Mouse (Mus musculus) heart, embryonic 16.5 days (tissue): Measurements from ENCODE around the gene Ptprc. TPM values are rescaled to one million over a fixed set of nuclear protein-coding genes. Genes with fewer than 3 reads are reported as not detected.

Source experiments
- ATAC-seq: fragments of 200-750 bp; cut with Nextera tagmentation; replicated peaks from 2 replicates; pipeline ENCODE4 v1.8.0; 2017; ENCODE audit warnings: moderate number of reproducible peaks; ENCODE audit not compliant: insufficient read depth, low FRiP score; ENCODE audit errors: extremely low read depth
- H3K27ac ChIP-seq: fragments of 300-500 bp; sonication (generic); 2 replicates; pipeline ENCODE4 v1.5.1; 2014; ENCODE audit warnings: mild to moderate bottlenecking, low read length, control low read depth, moderate library complexity
- H3K27me3 ChIP-seq: fragments of 300-500 bp; sonication (generic); 2 replicates; pipeline ENCODE4 v1.6.1; 2014; ENCODE audit warnings: low read length, mixed read lengths; ENCODE audit not compliant: control insufficient read depth, insufficient read depth
- H3K36me3 ChIP-seq: fragments of 300-500 bp; sonication (generic); 2 replicates; pipeline ENCODE4 v1.6.1; 2014; ENCODE audit not compliant: control insufficient read depth, insufficient read depth
- H3K4me1 ChIP-seq: fragments of 300-500 bp; sonication (generic); 2 replicates; pipeline ENCODE4 v1.6.1; 2014; ENCODE audit warnings: low read length, mixed read lengths; ENCODE audit not compliant: control insufficient read depth, insufficient read depth
- H3K4me2 ChIP-seq: fragments of 300-500 bp; sonication (generic); 2 replicates; pipeline ENCODE4 v1.6.1; 2014; ENCODE audit warnings: low read depth, mild to moderate bottlenecking, control low read depth, low read length
- H3K4me3 ChIP-seq: fragments of 300-500 bp; sonication (generic); 2 replicates; pipeline ENCODE4 v1.5.1; 2014; ENCODE audit warnings: mild to moderate bottlenecking, control low read depth, low read length
- H3K9ac ChIP-seq: fragments of 300-500 bp; sonication (generic); 2 replicates; pipeline ENCODE4 v1.6.1; 2014; ENCODE audit warnings: low read length, control low read depth
- H3K9me3 ChIP-seq: fragments of 300-500 bp; sonication (generic); replicated peaks from 2 replicates; pipeline ENCODE4 v1.6.1; 2016; ENCODE audit warnings: low read length; ENCODE audit not compliant: control insufficient read depth
- WGBS: fragments of 180-500 bp; shearing (Covaris S2); extraction: QIAGEN DNeasy Blood & Tissue Kit; methylation state at CpG from one replicate; pipeline ENCODE4 v1.1.7; 2014; 5-methylcytosine and 5-hydroxymethylcytosine counted together
- polyA plus RNA-seq: library from polyadenylated mRNA; unstranded; fragments of >200 nt; fragmentation: Nextera tagmentation; extraction: Ambion mirVana; gene quantifications from 2 replicates; pipeline ENCODE4 v1.2.1, GENCODE M21; 2015

Gene Ptprc
- polyA plus RNA-seq, 1 experiment from 2014 or later = 27.3 TPM

DNA sequence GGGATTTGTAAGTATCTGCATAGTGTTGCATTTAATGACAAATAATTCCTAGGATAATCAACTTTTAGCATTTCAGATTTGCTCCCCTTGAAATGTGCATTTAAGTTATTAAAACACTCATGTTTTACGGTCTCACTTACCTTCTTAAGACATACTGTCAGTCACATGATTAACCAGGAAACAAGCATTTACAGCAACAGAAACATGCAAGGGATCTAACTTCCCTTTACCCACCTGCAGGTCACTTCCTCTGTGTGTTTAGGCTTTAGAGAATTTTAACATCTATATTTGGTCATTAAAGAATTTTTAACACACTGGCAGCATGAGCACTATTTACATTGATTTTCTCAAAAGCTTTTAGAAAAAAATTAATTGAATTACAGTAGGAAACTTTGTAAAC, 50.2 kb downstream of the Ptprc start:
- no peaks in the 10 kb centered on the region for H3K4me1 ChIP-seq
- H3K27me3 ChIP-seq = no peaks in the 10 kb centered on the region
- WGBS = 70% methylated on average over 1 of the region's 1 CpGs
- no peak overlapping the region for H3K9ac ChIP-seq
- no peak overlapping the region for H3K4me2 ChIP-seq
- H3K4me3 ChIP-seq = no peak overlapping the region
- H3K27ac ChIP-seq = no peak overlapping the region
- H3K36me3 ChIP-seq = no peaks in the 10 kb centered on the region
- ATAC-seq = no peak
- no peaks in the 10 kb centered on the region for H3K9me3 ChIP-seq

GRCm38 (mm10) chr1:138123866-138124265, 51.6 kb downstream of the Ptprc start:
- no peaks in the 10 kb centered on the region for H3K27me3 ChIP-seq
- no peaks in the 10 kb centered on the region for H3K4me1 ChIP-seq
- no peak for ATAC-seq
- no peak overlapping the region for H3K4me3 ChIP-seq
- H3K9me3 ChIP-seq = no peaks in the 10 kb centered on the region
- no peak overlapping the region for H3K27ac ChIP-seq
- H3K36me3 ChIP-seq = no peaks in the 10 kb centered on the region
- H3K4me2 ChIP-seq = no peak overlapping the region
- no peak overlapping the region for H3K9ac ChIP-seq
- 42% methylated on average over 3 of the region's 3 CpGs for WGBS

DNA sequence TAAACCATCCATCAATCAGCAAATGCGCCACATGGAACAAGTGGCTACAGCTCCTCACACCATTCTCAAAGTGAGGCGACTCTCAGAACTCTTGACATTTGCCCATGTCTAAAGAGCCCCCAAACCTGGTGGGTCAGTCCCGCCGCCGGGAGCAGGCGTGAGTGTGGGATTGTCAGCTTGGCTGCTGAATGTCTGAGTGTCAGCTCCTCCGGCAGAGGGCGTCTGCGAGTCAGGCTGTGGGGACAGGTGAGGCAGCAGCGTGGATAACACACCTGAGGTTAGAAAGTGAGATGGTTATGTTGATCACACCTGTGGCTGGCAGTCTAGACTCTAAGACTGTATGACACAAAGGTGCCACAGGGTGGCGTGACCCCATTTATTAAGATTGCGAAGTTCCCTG, 55.6 kb downstream of the Ptprc start:
- no peak overlapping the region for H3K27ac ChIP-seq
- H3K27me3 ChIP-seq = no peaks in the 10 kb centered on the region
- no peak for ATAC-seq
- no peaks in the 10 kb centered on the region for H3K9me3 ChIP-seq
- WGBS = 47% methylated on average over 12 of the region's 12 CpGs
- H3K4me1 ChIP-seq = no peaks in the 10 kb centered on the region
- H3K4me3 ChIP-seq = no peak overlapping the region
- no peak overlapping the region for H3K4me2 ChIP-seq
- H3K36me3 ChIP-seq = no peaks in the 10 kb centered on the region
- H3K9ac ChIP-seq = no peak overlapping the region

DNA sequence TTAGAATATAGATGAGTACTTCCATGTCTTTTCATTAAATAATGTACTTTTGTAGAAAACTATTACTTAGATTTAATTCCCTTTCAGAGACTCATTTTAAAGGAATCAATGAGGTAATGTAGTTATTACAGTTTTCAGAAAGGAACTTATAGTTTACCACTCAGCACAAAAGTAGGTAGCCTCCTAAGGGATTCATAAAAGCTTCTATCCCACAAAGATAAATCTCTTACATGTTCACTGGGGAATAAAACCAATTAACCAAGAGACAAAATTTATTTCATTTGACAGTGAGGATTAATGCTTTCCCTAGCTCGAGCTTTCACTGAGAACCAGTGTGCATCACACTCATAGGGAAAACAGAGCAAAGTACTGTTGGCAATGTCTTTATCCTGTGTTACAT, 82.3 kb downstream of the Ptprc start:
- Histone ChIP-seq H3K4me1 (no peaks in the 10 kb centered on the region), H3K36me3 (no peaks in the 10 kb centered on the region), H3K4me2 (no peak overlapping the region), H3K27me3 (no peaks in the 10 kb centered on the region), H3K9me3 (no peaks in the 10 kb centered on the region), H3K4me3 (no peak overlapping the region), H3K9ac (no peak overlapping the region), H3K27ac (no peak overlapping the region)
- no peak for ATAC-seq
- 65% methylated on average over 1 of the region's 1 CpGs for WGBS

GRCm38 (mm10) chr1:138085810-138086209, 89.7 kb downstream of the Ptprc start:
- no peaks in the 10 kb centered on the region for H3K4me1 ChIP-seq
- no peaks in the 10 kb centered on the region for H3K27me3 ChIP-seq
- H3K27ac ChIP-seq = no peak overlapping the region
- H3K4me3 ChIP-seq = no peak overlapping the region
- no peaks in the 10 kb centered on the region for H3K36me3 ChIP-seq
- ATAC-seq = no peak
- no peaks in the 10 kb centered on the region for H3K9me3 ChIP-seq
- no peak overlapping the region for H3K9ac ChIP-seq
- no peak overlapping the region for H3K4me2 ChIP-seq
- 7% methylated on average over 1 of the region's 1 CpGs for WGBS

DNA sequence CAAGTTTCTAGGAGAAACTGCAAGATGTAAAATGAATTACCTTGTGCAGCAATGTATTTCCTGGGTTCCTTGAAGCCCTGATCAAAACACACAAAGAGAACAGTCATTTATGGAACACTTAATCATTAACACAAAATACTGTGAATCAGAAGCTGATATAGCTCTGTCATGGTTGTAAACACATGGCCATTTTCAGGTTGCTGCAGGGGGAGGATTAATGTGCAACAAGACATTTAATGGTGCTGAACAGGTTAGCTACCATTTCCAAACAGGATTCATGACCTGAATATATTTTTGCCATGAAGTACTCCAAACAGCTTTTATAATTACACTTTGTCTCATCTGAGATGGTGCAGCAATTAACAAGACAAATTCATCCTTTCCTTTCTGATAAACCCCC, 91.8 kb downstream of the Ptprc start:
- H3K36me3 ChIP-seq = no peaks in the 10 kb centered on the region
- no peak overlapping the region for H3K4me2 ChIP-seq
- no peaks in the 10 kb centered on the region for H3K9me3 ChIP-seq
- H3K27me3 ChIP-seq = no peaks in the 10 kb centered on the region
- H3K4me3 ChIP-seq = no peak overlapping the region
- no peaks in the 10 kb centered on the region for H3K4me1 ChIP-seq
- no peak overlapping the region for H3K27ac ChIP-seq
- no peak for ATAC-seq
- no peak overlapping the region for H3K9ac ChIP-seq

GRCm38 (mm10) chr1:138080308-138080707, 95.2 kb downstream of the Ptprc start:
- Histone ChIP-seq H3K4me2 (no peak overlapping the region), H3K4me3 (no peak overlapping the region), H3K9ac (no peak overlapping the region), H3K4me1 (no peaks in the 10 kb centered on the region), H3K9me3 (no peaks in the 10 kb centered on the region), H3K27ac (no peak overlapping the region), H3K36me3 (no peaks in the 10 kb centered on the region), H3K27me3 (no peaks in the 10 kb centered on the region)
- WGBS = 89% methylated on average over 1 of the region's 1 CpGs
- no peak for ATAC-seq

DNA sequence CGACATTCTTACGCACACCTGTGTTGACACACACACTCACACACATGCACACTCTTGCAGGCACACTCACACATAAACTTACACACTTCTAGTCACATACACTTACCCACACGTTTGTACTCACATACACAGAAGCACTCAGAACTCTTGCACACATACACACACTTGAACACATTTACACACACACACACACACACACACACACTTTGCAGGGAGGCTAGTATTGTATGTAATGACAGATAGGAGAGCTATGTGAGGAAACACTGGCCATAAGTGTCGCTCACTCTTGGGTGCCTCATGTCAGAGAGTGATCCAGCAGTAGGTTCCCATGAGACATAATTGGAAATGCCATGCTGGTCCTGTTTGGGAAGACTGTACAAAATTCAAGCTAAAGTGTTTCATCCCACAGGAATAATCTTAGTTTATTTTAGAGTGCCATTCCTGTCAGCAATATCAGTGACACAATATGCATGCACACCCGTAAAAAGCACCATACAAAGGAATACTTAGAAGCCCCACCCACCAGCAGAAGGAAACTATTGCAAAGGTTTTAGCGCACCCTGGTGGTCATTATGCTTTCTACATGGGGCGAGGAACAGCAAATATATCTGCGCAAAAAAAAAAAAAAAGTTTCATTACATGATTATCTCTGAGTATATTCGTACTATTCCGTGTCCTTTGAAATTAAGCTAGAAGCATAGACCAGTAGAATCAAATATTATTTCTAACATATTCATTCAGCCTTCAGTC, 131.1 kb downstream of the Ptprc start:
- Histone ChIP-seq H3K27ac (no peak overlapping the region), H3K9ac (no peak overlapping the region), H3K4me3 (no peak overlapping the region), H3K27me3 (no peaks in the 10 kb centered on the region), H3K4me2 (peak overlapping the region; percentile 45; the same call in 1 of the 2 replicates), H3K9me3 (no peaks in the 10 kb centered on the region), H3K4me1 (peaks cover 4% of the 10 kb centered on the region; the same call in 1 of the 2 replicates), H3K36me3 (no peaks in the 10 kb centered on the region)
- 29% methylated on average over 10 of the region's 10 CpGs for WGBS
- peak; percentile 75 for ATAC-seq

DNA sequence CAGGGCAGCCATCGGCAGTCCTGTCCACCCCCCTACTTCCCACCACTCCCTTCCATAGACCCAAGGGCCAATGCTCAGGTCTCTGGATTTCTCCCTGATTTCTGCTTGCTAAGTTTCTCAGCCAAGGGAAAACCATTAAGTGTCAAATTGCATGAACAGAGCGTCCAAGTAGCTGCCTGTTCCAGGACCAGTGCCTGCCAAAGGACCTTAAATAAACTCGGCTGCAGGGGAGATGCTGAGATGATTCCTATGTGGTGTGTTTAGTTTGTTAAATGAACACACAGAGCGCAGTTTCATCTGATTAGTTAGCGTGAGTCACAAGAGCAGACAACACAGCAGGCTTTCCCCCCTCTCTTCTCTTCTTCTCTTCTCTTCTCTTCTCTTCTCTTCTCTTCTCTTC, 135.0 kb downstream of the Ptprc start:
- 42% methylated on average over 5 of the region's 5 CpGs for WGBS
- Histone ChIP-seq H3K36me3 (no peaks in the 10 kb centered on the region), H3K9ac (no peak overlapping the region), H3K27me3 (no peaks in the 10 kb centered on the region), H3K4me1 (peaks cover 4% of the 10 kb centered on the region; the same call in 1 of the 2 replicates), H3K4me3 (no peak overlapping the region), H3K9me3 (no peaks in the 10 kb centered on the region), H3K27ac (no peak overlapping the region), H3K4me2 (no peak overlapping the region)
- ATAC-seq = no peak
